ENCODE assay signal across 12 mouse cellular contexts in the genomic region with DNA sequence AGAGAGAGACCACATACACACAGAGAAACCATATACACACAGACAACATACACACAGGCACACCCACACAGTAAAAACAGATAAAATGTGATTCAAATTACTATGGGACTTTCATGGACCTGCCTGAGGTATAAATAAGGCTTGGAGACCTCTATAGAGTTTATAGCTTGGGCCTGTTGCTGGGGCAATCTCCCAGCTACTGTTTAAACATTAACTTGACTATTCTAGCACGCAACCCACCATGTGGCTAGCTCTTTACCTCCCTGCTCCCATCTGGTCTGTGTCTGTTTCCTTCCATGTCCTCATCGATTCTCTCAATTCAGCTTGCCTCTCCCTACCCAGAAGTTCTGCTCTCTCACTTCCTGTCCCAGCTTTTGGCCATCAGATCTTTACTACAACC.
"Had no signal": no experiment of that assay in that cellular context is flagged by ENCODE, and none has a peak within 500 bp of the region (broad histone marks: within the 10 kb centered on the region; RNA-seq: fewer than 3 reads in every experiment).

No protein-coding gene starts in this region.

- H3K27me3 ChIP-seq: neural tube, embryonic 15.5 days had no signal

- H3K27ac ChIP-seq: hindbrain, embryonic 14.5 days; layer of hippocampus, adult 2 months; limb, embryonic 10.5 days; midbrain, embryonic 10.5 days; neural tube, embryonic 15.5 days had no signal

- H3K9ac ChIP-seq: hindbrain, embryonic 14.5 days; lung, embryonic 14.5 days; neural tube, embryonic 15.5 days had no signal

- H3K4me2 ChIP-seq: hindbrain, embryonic 14.5 days; lung, embryonic 14.5 days; neural tube, embryonic 15.5 days had no signal

- H3K9me3 ChIP-seq: limb, embryonic 10.5 days; midbrain, embryonic 10.5 days; neural tube, embryonic 15.5 days had no signal

- H3K36me3 ChIP-seq: limb, embryonic 10.5 days; midbrain, embryonic 10.5 days; neural tube, embryonic 15.5 days had no signal

- H3K4me1 ChIP-seq: limb, embryonic 10.5 days; midbrain, embryonic 10.5 days; neural tube, embryonic 15.5 days had no signal

- H3K4me3 ChIP-seq: layer of hippocampus, adult 2 months; limb, embryonic 10.5 days; midbrain, embryonic 10.5 days; myocyte; neural tube, embryonic 15.5 days had no signal

- DNase-seq: lung, embryonic 14.5 days; lung, postnatal 10 days; lung, postnatal 4 days; midbrain, embryonic 14.5 days; thymus, adult 2 months; thymus, postnatal 25 days had no signal
